Mouse (Mus musculus) adrenal gland, postnatal 25 days (tissue): Measurements from ENCODE around the gene Ccdc73. TPM values are rescaled to one million over a fixed set of nuclear protein-coding genes. Genes with fewer than 3 reads are reported as not detected.
"Not testable (repeated sequence)": the region's sequence is repeated elsewhere in the genome, so short reads cannot be mapped to it uniquely, and the experiment has no call there.

Source experiments
- DNase-seq: peaks from one replicate; pipeline ENCODE4 v3.0.0; 2021; ENCODE audit warnings: mixed read lengths
- long read RNA-seq: library from polyadenylated mRNA; stranded (forward); transcript quantifications from one replicate; pipeline ENCODE4 v2.0.0, GENCODE M21; 2021
- total RNA-seq: library from RNA; stranded (reverse); gene quantifications from 2 replicates; pipeline ENCODE4 v1.2.3, GENCODE M21; 2021

Ccdc73 gene
- total RNA-seq, result 4.5 and 7.9 TPM in 2 replicates
- long read RNA-seq, partial matches to known transcripts, result 0 of 11 reads
- long read RNA-seq, other reads (novel, unspliced or antisense), result 7 of 11 reads

DNA sequence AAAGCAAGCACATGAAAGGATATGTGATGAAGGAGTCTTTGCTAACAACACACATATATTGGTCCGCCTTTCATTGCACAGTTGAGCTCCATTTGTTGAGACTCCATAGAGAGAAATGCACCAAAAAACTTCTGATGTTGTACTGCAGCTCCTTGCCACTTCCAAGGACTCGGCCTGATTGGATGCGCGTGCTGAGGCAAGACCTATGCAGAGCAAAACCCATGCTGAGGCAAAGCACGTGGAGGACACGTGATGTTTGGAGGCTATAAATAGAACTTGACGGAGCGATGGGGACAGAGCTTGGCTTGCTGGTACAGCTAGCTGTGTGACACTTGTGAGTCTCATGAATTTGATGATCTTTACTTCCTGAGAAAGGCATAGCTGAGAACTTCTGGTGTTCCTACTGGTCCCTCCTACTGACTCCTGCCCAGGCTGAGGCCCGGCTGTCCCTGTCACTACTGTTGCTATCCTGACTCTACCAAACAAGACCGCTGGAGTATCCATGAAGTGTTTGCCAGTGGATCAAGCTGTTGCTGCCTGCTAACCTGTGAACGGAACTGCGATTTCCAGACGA, at the start of gene Ccdc73:
Gene Ccdc73 (plus strand): TSS at position 524 of the 574 bp plus-strand sequence.
- no peak for DNase-seq

DNA sequence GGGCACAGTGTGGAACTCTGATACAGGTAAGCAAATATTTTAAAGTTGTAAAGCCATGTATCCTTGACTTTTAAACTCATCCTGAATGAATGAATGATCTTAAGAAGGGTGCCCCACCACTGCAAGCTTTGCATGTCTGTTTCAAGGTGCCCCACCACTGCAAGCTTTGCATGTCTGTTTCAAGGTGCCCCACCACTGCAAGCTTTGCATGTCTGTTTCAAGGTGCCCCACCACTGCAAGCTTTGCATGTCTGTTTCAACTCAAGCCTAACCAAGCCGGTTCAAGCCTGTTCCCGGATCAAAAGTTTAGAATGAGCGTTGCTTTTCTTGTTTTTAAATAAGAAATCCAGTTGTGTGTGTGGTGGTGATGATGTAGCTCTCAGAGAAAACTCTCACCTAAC, 48.8 kb upstream of the Ccdc73 start:
- not testable (repeated sequence) for DNase-seq

DNA sequence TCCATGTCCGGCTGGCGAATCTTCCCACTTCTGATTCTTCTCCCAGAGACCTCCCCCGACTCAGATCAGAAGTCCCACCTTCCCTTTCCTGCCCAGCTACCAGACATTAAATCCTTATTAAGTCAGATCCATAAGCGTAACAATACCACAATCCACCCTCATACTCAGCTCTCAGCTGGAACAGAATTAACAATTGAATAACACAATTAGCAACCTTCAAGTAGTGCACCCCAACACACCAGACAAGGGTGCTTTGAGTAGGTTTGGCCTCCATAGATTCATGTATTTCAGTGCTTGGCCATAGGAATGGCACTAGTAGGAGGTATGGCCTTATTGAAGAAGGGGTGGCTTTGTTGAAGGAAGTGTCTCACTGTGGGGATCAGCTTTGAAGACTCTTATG, 41.4 kb upstream of the Ccdc73 start:
- no peak for DNase-seq

DNA sequence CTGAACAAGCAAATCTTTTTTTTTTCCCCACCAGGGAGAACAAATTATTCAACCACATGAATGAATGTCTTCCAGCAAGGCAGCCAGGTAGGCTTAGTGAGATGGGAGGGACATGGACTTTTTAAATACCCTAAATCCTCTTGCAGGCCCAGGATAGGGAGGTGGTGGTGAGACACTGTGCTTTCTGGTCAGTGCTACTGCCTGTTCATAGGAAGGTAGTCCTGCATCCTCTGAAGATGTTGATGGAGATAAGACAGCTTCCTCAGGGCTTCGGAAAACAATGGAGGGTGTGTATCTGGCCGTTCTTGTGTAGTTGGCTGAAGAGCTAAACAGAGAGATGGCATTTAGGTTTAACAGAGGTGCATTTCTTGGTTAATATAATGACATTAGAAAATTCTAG, 35.1 kb upstream of the Ccdc73 start:
- no peak for DNase-seq

DNA sequence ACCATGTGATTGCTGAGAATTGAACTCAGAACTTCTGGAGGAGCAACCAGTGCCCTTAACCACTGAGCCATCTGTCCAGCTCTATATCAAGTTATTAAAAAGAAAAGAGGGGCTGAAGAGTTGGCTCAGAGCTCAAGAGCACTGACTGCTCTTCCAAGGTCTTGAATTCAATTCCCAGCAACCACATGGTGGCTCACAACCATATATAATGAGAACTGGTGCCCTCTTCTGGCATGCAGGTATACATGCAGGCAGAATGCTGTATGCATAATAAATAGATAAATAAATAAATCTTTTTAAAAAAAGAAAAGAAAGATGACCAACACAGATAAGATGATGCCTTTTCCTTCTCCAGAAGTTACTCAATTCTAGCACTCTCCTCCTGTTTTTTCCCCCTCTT, 26.6 kb upstream of the Ccdc73 start:
- no peak for DNase-seq

DNA sequence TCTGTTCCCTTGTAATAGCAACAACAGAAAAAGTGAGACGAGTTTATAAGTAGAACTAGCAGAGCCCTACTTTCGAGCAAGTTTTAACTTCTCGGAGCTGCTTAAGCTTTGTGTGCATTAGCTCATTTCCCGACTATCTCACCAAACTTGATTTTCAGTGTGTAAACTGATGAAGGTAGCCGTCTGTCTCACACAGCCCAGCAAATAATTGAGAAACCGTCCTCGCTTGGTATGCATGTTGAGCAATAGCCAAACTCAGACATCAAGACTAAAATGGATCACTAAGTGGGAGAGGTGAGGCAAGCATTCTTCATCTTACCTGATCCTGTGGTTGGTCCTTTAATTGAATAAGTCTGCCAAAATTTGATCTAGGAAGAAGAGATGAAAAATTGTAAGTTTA, 25.9 kb upstream of the Ccdc73 start:
- no peak for DNase-seq

DNA sequence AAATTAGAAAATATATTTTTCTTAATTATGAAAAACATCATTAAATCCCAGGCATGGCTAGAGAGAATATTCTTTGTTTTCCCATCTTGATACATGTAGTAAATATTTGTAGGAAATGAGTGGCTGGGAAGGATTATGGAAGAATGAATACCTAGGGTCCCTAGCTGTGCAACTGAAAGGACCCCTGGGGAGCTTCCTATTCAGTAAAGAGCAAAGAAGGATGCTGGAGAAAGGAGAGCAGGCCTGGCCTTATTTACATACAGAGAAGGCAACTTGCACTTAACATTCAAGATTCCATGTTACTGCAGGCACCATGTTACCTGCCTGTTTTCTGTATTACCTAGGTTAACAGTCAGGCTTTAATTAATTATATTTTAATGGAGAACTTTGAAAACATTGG, 25.0 kb upstream of the Ccdc73 start:
- no peak for DNase-seq

DNA sequence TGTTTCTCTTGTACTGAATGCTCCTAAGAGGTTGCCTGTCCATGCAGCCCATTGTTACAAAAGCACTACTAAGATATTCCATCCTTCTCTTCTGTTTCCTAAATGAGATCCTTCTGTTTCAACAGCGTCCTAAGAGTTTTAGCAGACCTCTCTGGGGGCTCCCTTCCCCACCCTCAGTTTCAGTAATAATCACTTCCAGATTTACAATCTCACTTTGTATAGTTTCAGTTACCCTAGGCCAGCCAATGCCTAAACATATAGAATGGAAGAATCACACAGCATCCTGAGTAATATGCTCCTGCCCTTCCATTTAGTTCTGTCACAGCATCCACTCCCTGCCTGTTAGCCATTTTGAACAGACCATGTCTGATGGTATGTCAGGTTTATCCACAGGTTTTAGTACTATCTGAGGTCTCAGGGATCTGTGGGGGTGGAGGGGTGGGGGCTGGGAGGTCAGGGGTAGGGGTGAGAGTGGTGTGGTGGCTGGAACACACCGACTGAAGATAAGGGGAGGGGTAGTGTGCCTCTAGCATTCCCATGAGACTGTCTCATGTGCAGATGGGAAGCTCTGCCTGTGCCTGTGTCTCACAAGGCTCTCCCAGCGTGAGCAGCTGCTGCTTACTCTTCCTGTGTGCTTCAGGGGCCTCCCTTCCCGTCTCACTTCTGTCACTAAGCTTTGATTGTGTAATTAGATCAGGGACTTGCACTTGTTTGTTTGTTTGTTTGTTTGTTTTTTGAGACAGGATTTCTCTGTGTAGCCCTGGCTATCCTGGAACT, 20.8 kb upstream of the Ccdc73 start:
- DNase-seq, result no peak

DNA sequence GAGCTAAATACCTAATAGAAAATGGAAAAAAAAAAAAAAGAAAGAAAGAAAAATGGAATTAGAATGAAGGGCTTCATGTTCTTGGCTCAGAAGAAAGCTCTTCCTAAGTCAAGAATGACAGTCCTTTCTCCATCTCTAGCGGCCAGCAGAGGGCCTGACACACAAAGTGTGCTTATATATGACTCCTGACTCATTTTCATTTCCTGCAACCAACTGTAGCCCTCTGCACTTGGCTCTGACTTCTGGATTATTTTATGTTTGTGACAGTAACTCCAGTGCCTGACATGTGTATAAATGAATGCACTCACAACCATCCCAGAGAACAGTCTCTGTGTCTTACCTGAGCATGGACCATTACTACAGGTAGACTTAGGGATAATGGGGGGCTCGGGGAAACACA, 20.0 kb upstream of the Ccdc73 start:
- peak; percentile 7 for DNase-seq

DNA sequence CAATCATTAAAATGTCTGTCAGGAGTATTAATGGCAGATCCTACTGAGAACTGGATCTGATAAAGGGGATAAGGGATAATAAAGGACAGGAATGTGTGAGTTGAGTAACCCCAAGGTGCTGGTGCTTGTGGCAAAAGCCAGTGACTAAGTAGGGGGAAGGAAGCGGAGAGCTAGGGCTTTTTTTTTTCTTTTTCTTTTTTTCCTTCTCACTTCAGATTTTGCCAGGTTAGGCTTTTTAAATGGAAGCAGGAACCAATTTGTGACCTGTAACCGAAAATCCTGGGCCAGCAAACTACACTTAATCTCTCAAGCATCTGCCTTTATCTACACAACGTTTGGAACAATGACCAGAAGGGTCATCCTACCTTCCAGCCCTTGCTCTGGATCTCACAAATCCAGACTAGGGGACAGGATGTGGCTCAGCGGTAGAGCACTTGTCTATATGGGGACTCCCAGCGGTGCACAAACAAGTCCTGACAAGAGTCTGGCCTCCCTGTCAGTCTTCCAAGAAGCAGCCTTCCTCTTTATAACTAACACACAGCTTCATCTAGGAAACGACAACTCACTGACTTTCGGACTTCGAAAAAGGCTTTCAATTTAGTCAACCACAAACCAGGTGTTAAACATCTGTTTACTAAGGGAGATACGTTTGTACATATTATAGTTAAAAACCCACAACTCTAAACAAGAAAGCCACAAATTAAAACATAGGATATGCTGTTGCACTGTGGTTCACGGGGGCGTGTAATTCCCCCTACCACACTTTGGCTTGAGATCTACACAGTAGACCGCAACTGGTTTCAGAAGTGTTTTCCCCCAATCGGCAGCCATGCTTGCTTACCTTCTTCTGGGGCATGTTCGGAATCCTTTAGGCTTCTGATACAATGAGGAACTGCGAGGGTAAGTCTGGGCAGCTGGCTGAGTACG, 19.1 kb upstream of the Ccdc73 start:
- no peak for DNase-seq

DNA sequence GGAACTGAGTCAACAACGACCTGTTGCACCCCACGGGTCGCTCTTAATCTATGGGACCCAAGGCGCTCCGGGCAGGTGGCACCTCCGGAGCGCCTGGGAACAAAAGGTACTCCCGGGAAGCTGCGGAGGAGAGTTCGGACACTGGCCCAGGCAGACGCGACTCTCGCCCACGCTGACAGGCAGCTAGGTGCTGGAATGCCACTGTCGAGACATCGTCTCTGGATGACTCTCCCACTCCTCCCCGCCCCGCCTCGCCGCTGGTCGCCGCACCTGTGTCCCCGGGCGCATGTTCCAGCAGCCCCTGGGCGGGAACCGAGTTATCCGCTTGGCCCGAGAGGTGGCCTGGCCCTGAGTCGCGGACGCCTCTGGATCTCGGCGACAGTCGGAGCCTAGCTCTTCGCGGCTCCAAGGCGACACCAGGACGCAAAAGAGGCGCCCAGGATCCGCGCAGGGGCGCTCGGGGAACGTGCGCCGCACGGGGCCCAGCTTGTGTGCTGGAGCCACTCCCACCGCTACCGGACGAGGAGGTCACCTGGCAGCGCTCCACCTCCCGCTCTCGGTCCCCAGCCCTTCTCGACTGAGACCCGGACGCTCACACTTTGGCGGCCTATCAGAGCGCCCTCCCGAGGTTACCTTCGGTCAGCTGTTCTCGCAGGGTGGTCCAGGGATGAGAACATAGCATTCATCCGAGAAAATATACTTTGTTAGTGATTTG, 18.2 kb upstream of the Ccdc73 start, which contains the start of gene Prrg4:
Gene Prrg4 (minus strand): TSS at position 601 of the 715 bp plus-strand sequence.
- DNase-seq, result peak; percentile 87

DNA sequence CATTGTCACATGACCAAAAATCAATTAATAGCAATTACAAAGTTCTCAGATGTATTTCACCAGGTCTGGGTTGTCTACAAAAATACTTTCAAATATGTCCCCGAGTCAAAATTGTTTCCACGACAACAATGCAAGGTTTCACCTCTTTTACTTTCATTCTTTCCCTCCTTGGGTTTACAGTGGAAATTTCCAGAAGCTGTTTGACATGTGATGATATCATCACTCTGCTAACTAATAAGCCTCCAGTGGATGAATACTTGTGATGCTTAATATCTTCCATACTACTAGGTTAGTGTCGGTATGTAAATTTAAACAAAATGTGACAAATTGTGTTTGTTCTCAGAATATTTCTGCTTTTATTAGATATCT, 17.6 kb upstream of the Ccdc73 start:
- DNase-seq, result no peak

DNA sequence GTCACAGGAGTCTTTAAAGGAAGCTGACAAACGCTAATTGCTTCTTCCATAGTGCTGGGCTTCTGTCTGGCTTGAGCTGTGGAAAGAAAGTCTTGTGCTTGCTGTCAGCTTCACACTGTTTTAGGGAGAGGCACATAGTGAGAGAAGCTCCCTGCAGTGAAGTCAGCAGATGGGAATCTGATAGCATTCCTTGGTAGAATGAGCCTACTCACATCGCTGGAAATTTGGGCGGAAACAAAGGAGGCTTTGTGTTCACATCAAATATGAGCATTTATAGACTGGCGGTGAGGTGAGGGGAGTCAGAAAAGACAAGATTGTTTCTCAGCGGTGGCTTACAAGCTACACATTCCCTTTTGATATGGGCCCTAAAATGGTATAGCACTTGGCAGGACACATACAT, 15.9 kb upstream of the Ccdc73 start:
- DNase-seq, result no peak

DNA sequence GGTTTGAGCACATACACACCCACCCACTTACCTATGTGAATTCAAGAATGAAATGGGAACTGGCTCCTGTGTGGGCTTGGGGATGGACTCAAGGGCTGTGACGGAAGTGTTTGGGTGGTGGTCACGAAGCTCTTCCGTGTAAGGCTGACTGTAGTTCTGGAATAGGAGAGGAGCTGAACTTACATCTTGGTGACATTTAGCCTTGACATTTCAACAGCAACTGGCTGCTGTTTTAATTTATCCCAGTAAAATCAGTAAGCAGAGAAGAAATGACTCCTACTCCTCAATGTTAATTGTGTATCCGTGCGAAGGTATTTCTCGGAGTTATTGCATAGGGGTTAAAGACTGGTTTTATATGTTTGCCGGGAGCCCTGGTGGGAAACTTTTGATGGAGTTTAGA, 15.1 kb upstream of the Ccdc73 start:
- no peak for DNase-seq

DNA sequence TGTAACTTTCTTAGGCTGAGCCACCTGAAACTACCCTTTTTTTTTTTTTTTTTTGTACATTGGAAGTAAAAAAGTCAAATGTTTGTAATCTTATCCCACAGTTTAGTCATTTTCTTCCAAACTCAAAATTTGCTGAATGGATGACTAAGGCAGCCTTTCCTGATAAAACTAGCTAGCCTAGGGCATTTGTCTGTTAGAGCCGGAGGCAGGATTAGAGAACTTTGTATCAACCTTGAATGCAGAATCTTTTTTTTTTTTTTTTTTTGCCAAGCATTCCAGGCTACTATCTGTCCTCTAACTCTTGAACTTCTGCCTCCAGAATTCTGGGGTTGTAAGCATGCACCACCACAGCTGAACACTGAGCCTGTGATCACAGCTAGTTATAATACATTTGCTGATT, 12.8 kb upstream of the Ccdc73 start:
- DNase-seq, result no peak

DNA sequence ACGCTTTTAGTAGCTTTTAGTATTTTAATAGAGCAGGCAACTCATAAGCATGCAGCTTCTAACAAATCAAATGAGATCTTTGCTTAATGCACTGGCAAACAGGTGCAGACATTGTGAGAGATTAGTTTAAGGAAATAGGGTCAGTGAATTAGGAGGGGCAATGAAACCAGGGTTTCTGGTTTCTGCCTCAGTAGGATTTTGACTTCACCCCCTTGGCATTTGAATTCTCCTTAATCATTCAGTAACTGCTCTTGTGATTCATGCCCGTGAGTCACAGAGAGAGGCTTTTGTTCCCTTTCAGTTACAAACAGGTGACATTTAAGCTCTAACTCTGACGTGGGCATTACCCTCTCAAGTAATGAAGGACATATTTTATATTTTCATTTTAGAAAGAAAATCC, 11.9 kb upstream of the Ccdc73 start:
- DNase-seq, result no peak

DNA sequence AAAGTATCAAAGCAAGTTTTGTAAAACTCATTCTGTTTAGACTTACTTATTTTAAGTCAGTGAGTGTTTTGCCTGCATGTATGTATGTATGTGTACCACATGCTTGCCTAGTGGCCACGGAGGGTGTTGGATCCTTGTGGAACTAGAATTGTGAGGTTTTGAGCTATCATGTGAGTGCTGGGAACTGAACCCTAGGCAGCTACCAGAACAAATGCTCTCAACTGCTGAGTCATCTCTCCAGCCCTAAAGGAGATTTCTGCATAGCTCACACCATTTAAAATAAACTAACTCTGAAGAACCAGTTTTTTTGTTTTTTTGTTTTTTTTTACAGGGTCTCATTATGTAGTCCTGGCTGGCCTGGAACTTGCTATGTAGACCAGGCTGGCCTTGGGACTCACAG, 11.4 kb upstream of the Ccdc73 start:
- no peak for DNase-seq

DNA sequence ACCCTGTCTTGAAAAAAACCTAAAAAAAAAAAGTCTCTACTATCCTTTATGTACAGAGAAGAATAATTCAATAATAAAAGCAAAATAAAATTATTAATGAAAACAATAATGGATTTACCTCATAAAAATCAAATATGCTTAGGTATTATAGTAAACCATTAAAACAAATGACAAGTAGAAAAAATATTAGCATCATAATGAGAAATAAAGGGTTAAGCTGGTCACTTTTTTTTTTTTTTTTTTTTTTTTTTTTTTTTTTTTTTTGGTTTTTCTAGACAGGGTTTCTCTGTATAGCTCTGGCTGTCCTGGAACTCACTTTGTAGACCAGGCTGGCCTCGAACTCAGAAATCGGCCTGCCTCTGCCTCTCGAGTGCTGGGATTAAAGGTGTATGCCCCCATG, 9.5 kb upstream of the Ccdc73 start:
- not testable (repeated sequence) for DNase-seq

DNA sequence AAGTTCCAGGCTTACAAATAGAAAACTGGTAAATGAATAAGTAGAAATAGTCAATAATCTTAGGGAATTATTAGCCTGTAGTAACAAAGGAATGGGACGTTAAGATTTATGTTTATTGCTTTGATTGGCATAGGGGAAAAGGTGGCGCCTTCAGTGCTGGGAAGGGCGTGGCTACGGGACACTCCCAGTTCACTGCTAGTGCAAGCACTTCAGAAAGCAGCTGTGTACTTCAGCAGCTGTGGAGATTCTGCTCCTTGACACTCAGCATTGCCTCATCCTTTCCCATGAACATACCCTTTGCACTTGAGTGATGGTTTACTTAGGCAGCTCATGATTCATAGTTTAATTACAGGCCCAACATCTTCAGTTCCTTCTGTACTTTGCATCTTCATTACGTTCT, 8.5 kb upstream of the Ccdc73 start:
- DNase-seq, result no peak

DNA sequence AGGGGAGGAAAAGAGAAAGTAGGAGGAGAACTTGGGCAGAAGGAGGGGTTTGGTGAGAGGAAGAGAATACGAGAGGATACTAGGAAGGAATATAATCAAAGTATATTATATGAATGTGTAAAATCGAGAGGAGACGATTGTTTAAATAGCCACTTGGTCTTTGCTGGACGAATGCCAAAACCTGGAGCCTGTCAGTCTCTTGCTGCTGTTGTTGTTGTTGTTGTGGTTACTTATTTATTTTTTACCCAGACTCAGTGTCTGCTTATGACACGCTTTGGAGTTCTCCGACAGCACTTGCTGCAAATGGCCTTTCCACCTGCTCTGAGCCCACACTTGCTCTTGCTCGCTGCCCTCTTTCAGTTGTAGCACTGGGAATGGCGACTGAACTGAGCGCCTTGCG, 7.2 kb upstream of the Ccdc73 start:
- DNase-seq, result no peak

DNA sequence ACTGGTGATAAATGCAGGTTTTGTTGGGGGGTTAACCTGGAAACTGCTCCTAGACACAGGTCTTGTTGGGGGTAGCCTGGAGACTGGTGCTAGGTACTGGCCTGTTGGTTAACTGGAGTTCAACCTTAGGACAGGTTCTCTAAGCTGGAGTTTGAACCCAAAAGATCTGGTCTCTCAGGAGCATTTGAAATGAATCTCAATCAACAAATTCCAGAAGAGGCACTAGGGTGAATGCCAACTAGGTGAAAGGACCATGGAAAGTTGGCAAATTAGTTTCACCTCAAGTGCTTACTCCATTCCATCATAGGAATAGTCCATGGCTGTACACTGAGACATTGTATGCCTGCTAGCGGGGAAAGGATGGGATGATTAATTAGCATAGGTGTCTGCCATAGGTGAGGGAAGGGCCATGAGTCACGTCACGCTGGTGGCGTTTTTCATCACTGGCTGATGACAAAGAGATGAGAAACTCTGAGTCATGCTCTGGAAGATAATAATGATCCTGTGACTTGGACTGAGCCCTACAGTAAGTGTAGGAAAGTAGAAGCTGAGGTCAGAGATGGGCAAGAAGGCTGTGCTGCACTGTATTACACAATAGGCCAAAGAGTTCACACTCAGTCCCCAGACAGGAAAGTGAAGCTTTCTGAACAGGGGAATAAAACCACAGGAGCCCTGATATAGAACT, 3.3 kb upstream of the Ccdc73 start:
- peak; percentile 16 for DNase-seq

DNA sequence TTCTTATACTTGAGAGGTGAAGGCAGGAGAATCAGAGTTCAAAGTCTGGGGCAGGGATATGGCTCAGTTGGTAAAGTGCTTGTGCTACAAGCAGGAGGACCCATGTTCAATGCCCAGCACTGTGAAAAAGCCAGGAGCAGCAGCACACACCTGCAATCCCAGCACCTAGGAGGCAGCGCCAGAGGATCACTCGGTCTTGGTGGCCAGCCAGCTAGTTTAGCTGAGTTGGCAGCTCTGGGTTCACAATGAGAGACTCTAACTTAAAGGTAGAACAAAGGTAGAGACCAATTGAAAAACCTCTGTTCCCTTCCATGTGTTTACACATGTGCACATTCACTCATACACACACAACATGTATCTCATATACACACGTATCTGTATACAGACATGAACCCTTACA, 1.5 kb downstream of the Ccdc73 start:
- no peak for DNase-seq
